Mouse (Mus musculus): ENCODE results near the gene Hist2h2ab. TPM values are rescaled to one million over a fixed set of nuclear protein-coding genes. Genes with fewer than 3 reads are reported as not detected.
"Not testable (repeated sequence)": the region's sequence is repeated elsewhere in the genome, so short reads cannot be mapped to it uniquely, and the experiment has no call there.

Gene Hist2h2ab
- polyA plus RNA-seq, 2 experiments = 0.99 to 1.7 TPM

DNA sequence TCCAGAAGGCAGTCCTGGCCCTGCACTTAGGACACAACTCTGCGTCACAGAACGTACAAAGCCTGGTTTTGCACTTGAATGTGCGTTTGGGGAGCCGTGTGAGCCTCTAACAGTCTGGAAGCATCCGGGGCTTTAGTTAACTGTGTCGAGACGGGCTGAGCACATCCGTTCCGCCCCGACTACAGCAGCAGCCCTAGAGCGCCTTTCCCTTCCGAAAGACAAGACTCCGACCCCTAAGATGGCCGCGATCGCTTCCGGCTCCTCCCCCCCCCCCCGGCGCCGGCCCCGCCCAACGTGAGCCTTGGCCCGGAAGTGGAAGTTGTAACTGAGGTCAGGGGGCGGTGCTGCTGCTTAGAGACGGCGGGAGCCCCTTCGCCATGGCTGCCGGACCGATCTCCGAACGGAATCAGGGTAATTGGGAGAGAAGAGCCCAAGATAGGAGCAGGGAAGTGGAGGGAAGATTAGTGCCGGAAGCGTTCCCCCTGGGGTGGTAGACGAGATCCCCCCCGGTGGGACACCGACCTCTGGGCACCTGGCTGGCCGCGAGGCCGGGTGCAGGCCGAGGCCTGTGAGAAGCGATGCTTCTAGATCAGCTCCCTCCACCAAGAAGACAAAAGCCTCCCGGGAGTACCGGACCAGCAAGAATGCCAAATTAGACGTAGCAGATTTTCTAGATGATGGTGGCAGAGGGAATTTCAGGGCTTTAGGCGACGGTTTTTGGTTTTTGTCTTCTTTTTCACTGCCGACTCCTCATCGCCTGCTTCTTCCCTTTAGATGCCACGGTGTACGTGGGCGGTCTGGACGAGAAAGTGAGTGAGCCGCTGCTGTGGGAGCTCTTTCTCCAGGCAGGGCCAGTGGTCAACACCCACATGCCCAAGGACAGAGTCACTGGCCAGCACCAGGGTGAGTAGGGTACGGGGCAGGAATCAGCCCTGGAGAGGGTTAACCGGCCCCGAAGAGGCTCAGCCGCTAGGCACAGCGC, 47.2 kb upstream of the Hist2h2ab start, which contains the start of gene Sf3b4:
Gene Sf3b4 (plus strand): TSS at position 136 of the 982 bp plus-strand sequence.
- peak; percentile 94 for ATAC-seq (ENCODE audit: low FRiP score, low read depth)
- TF ChIP-seq POLR2A (IDR thresholded peaks at IDR 0.05; ENCODE audit: borderline replicate concordance, extremely low read depth, insufficient read depth, insufficient read length) = peak; percentile 91; the same call in 1 of the 2 replicates
- H3K27ac ChIP-seq (replicated peaks; ENCODE audit: low read depth, low read length) = peak within 1 kb of the TSS; percentile 97
- DNase-seq (ENCODE audit: low spot score) = peak; percentile 94
- under 1% methylated on average over 55 of the region's 58 CpGs for WGBS
- H3K9ac ChIP-seq (ENCODE audit: low read depth, low read length, severe bottlenecking) = peak within 1 kb of the TSS; percentile 71
- H3K4me3 ChIP-seq (replicated peaks; ENCODE audit: low read length) = peak within 1 kb of the TSS; percentile 90
- peak within 1 kb of the TSS; percentile 85 for H3K4me2 ChIP-seq (replicated peaks; ENCODE audit: low read depth, low read length, severe bottlenecking)
- no peaks in the 10 kb centered on the region for H3K9me3 ChIP-seq (ENCODE audit: control insufficient read depth, low read length)
- no peaks in the 10 kb centered on the region for H3K27me3 ChIP-seq (ENCODE audit: control insufficient read depth, insufficient read depth, low read length)
- peaks cover 45% of the 10 kb centered on the region for H3K36me3 ChIP-seq (ENCODE audit: control insufficient read depth, insufficient read depth, low read length)
- H3K4me1 ChIP-seq (ENCODE audit: control insufficient read depth, insufficient read depth, low read length) = peaks cover 12% of the 10 kb centered on the region

DNA sequence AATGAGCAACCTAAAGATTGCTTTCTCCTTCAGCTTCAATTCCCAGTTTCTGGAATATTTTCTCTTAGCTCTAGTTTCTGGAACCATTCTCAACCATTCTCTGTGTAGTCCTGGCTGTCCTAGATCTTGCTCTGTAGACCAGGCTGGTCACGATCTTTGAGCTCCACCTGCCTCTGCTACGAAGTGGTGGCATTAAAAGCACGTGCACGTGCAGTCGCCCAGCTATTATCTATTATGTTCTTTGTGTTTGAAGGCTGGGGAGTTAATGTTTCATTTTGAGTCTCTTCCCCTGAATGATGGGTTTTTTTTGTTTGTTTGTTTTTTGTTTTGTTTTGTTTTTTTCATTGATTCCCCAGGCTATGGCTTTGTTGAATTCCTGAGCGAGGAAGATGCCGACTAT, 46.5 kb upstream of the Hist2h2ab start:
- H3K27ac ChIP-seq (replicated peaks; ENCODE audit: low read depth, low read length) = no peak overlapping the region
- peaks cover 12% of the 10 kb centered on the region for H3K4me1 ChIP-seq (ENCODE audit: control insufficient read depth, insufficient read depth, low read length)
- no peak for DNase-seq (ENCODE audit: low spot score)
- 40% methylated on average over 7 of the region's 7 CpGs for WGBS
- TF ChIP-seq POLR2A (IDR thresholded peaks at IDR 0.05; ENCODE audit: borderline replicate concordance, extremely low read depth, insufficient read depth, insufficient read length) = no peak
- peaks cover 52% of the 10 kb centered on the region for H3K36me3 ChIP-seq (ENCODE audit: control insufficient read depth, insufficient read depth, low read length)
- ATAC-seq (ENCODE audit: low FRiP score, low read depth) = no peak
- H3K9ac ChIP-seq (ENCODE audit: low read depth, low read length, severe bottlenecking) = peak overlapping the region; percentile 71
- H3K27me3 ChIP-seq (ENCODE audit: control insufficient read depth, insufficient read depth, low read length) = no peaks in the 10 kb centered on the region
- H3K9me3 ChIP-seq (ENCODE audit: control insufficient read depth, low read length) = no peaks in the 10 kb centered on the region
- peak overlapping the region; percentile 90 for H3K4me3 ChIP-seq (replicated peaks; ENCODE audit: low read length)
- H3K4me2 ChIP-seq (replicated peaks; ENCODE audit: low read depth, low read length, severe bottlenecking) = peak overlapping the region; percentile 85

DNA sequence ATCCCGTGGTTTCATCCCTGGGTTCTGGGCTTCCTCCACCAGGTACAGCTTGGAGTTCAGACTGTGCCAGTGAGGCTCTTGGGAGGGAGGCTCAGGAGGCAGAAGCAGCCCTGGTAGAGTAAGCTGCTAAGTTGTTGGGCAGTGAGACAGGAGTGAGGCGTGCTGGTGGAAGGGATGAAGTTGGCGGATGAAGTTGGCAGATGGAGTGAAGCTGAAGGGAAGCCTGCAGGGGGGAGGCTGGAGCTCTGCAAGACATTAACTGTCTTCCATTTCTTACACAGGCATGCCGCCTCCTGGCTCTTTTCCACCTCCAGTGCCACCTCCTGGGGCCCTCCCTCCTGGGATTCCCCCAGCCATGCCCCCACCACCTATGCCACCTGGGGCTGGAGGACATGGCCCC, 45.6 kb upstream of the Hist2h2ab start:
- H3K4me2 ChIP-seq (replicated peaks; ENCODE audit: low read depth, low read length, severe bottlenecking); H3K9ac ChIP-seq (ENCODE audit: low read depth, low read length, severe bottlenecking): not testable (repeated sequence)

DNA sequence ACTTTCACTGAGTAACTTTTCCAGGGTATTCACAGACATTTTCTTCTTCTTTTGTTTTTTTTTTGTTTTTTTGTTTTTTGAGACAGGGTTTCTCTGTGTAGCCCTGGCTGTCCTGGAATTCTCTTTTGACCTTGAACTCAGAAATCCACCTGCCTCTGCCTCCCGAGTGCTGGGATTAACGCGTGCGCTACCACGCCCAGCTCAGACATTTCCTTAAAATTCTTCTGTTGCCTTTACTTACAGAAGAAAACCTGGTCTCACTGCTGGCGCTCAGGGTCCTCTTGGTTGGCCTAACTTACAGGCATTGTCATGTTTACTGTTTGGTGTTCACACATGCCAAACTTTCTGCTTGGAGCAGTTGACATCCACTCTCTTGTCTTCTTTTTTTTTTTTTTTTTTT, 44.4 kb upstream of the Hist2h2ab start:
- Histone ChIP-seq H3K9me3 (ENCODE audit: control insufficient read depth, low read length) (no peaks in the 10 kb centered on the region), H3K27me3 (ENCODE audit: control insufficient read depth, insufficient read depth, low read length) (no peaks in the 10 kb centered on the region), H3K4me2 (replicated peaks; ENCODE audit: low read depth, low read length, severe bottlenecking) (no peak overlapping the region), H3K36me3 (ENCODE audit: control insufficient read depth, insufficient read depth, low read length) (peaks cover 45% of the 10 kb centered on the region), H3K27ac (replicated peaks; ENCODE audit: low read depth, low read length) (no peak overlapping the region), H3K4me1 (ENCODE audit: control insufficient read depth, insufficient read depth, low read length) (peaks cover 12% of the 10 kb centered on the region), H3K9ac (ENCODE audit: low read depth, low read length, severe bottlenecking) (no peak overlapping the region), H3K4me3 (replicated peaks; ENCODE audit: low read length) (no peak overlapping the region)
- DNase-seq (ENCODE audit: low spot score) (no peak), ATAC-seq (ENCODE audit: low FRiP score, low read depth) (no peak)
- WGBS = 92% methylated on average over 6 of the region's 6 CpGs
- no peak for TF ChIP-seq POLR2A (IDR thresholded peaks at IDR 0.05; ENCODE audit: borderline replicate concordance, extremely low read depth, insufficient read depth, insufficient read length)

More for the DNA sequence above, 45.6 kb upstream of the Hist2h2ab start:
- ATAC-seq (ENCODE audit: low FRiP score, low read depth); H3K27ac ChIP-seq (replicated peaks; ENCODE audit: low read depth, low read length); H3K4me3 ChIP-seq (replicated peaks; ENCODE audit: low read length); DNase-seq (ENCODE audit: low spot score); H3K27me3 ChIP-seq (ENCODE audit: control insufficient read depth, insufficient read depth, low read length); H3K9me3 ChIP-seq (ENCODE audit: control insufficient read depth, low read length): not testable (repeated sequence)
- peaks cover 54% of the 10 kb centered on the region for H3K36me3 ChIP-seq (ENCODE audit: control insufficient read depth, insufficient read depth, low read length)
- 86% methylated on average over 4 of the region's 4 CpGs for WGBS
- H3K4me1 ChIP-seq (ENCODE audit: control insufficient read depth, insufficient read depth, low read length) = peaks cover 12% of the 10 kb centered on the region

DNA sequence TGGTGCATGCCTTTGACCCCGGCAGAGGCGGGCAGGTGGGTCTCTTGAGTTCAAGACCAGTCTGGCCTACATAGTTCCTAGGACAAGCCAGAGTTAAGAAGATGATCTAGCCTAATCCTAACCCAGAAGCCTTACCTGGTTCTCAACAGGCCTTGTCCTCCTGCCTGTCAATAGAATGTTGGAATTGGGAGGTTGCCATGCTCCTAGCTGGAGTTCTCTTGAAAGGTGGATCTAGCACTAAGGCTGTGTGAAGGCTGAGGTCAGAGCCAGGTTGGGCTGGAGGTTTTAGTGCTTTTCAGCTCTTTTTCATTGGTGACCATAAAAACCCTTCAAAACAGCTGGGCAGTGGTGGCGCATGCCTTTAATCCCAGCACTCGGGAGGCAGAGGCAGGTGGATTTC, 41.2 kb upstream of the Hist2h2ab start:
- WGBS = 83% methylated on average over 4 of the region's 4 CpGs
- Histone ChIP-seq H3K4me1 (ENCODE audit: control insufficient read depth, insufficient read depth, low read length) (peaks cover 18% of the 10 kb centered on the region), H3K4me2 (replicated peaks; ENCODE audit: low read depth, low read length, severe bottlenecking) (no peak overlapping the region), H3K9me3 (ENCODE audit: control insufficient read depth, low read length) (no peaks in the 10 kb centered on the region), H3K27me3 (ENCODE audit: control insufficient read depth, insufficient read depth, low read length) (no peaks in the 10 kb centered on the region), H3K9ac (ENCODE audit: low read depth, low read length, severe bottlenecking) (no peak overlapping the region), H3K4me3 (replicated peaks; ENCODE audit: low read length) (no peak overlapping the region), H3K27ac (replicated peaks; ENCODE audit: low read depth, low read length) (no peak overlapping the region), H3K36me3 (ENCODE audit: control insufficient read depth, insufficient read depth, low read length) (peaks cover 45% of the 10 kb centered on the region)
- TF ChIP-seq POLR2A (IDR thresholded peaks at IDR 0.05; ENCODE audit: borderline replicate concordance, extremely low read depth, insufficient read depth, insufficient read length) = no peak
- ATAC-seq (ENCODE audit: low FRiP score, low read depth) = no peak
- DNase-seq (ENCODE audit: low spot score) = no peak

All from limb, embryonic 14.5 days (tissue).